Mouse (Mus musculus) neural tube, embryonic 13.5 days (tissue): ENCODE results near the gene Olfr490. TPM values are rescaled to one million over a fixed set of nuclear protein-coding genes. Genes with fewer than 3 reads are reported as not detected.

Experiments used
- ATAC-seq: fragments of 200-750 bp; cut with Nextera tagmentation; 2 replicates; pipeline ENCODE4 v1.8.0; 2017; ENCODE audit warnings: low read depth, mild to moderate bottlenecking, moderate TSS enrichment, moderate library complexity
- H3K27ac ChIP-seq: fragments of 300-500 bp; sonication (generic); replicated peaks from 2 replicates; pipeline ENCODE4 v1.5.1; 2015; ENCODE audit warnings: moderate library complexity, mild to moderate bottlenecking, inconsistent platforms
- H3K27me3 ChIP-seq: fragments of 300-500 bp; sonication (generic); 2 replicates; pipeline ENCODE4 v1.6.1; 2015; ENCODE audit warnings: mild to moderate bottlenecking, inconsistent platforms
- H3K36me3 ChIP-seq: fragments of 300-500 bp; sonication (generic); 2 replicates; pipeline ENCODE4 v1.6.1; 2015; ENCODE audit warnings: mild to moderate bottlenecking, inconsistent platforms
- H3K4me1 ChIP-seq: fragments of 300-500 bp; sonication (generic); replicated peaks from 2 replicates; pipeline ENCODE4 v1.6.1; 2015; ENCODE audit warnings: inconsistent platforms
- H3K4me2 ChIP-seq: fragments of 300-500 bp; sonication (generic); 2 replicates; pipeline ENCODE4 v1.6.1; 2015; ENCODE audit warnings: inconsistent platforms, mild to moderate bottlenecking, moderate library complexity
- H3K4me3 ChIP-seq: fragments of 300-500 bp; sonication (generic); 2 replicates; pipeline ENCODE4 v1.5.1; 2015; ENCODE audit warnings: mild to moderate bottlenecking, inconsistent platforms
- H3K9ac ChIP-seq: fragments of 300-500 bp; sonication (generic); 2 replicates; pipeline ENCODE4 v1.6.1; 2015; ENCODE audit warnings: moderate library complexity, mild to moderate bottlenecking, inconsistent platforms
- H3K9me3 ChIP-seq: fragments of 300-500 bp; sonication (generic); 2 replicates; pipeline ENCODE4 v1.6.1; 2016; ENCODE audit warnings: inconsistent platforms
- WGBS: fragments of 180-500 bp; shearing (Covaris S2); methylation state at CpG from one replicate; pipeline ENCODE4 v1.1.7; 2015; 5-methylcytosine and 5-hydroxymethylcytosine counted together
- polyA plus RNA-seq: library from polyadenylated mRNA; unstranded; fragments of >200 nt; fragmentation: Nextera tagmentation; extraction: Ambion mirVana; gene quantifications from 2 replicates; pipeline ENCODE4 v1.2.1, GENCODE M21; 2015

The Olfr490 gene
- polyA plus RNA-seq = not detected in 2 replicates

DNA sequence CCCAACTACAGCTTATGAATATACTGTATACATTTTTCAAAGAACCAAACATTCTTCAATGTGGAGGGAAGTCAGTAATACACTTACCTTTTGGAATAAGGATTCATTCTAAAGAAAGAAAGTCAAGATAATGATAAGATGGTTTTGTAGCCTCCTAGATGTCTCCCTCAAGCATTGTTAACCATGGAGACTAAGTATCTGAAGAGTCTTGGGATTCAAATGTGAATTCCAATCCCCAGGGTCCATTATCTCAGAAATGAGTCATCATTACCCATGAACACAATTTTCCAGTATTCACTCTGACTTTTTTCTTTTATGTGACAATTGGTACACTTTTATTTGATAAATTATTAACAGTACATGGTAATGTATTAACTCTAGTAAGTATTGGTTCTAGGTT, at the start of gene Olfr490:
Gene Olfr490, minus strand, starts transcription at position 101 of the 400 bp plus-strand sequence.
- Histone ChIP-seq H3K4me2 (no peak within 1 kb of the TSS), H3K27me3 (no peaks in the 10 kb centered on the region), H3K27ac (no peak within 1 kb of the TSS), H3K36me3 (no peaks in the 10 kb centered on the region), H3K9me3 (no peaks in the 10 kb centered on the region), H3K4me3 (no peak within 1 kb of the TSS), H3K9ac (no peak within 1 kb of the TSS), H3K4me1 (no peaks in the 10 kb centered on the region)
- ATAC-seq = no peak

GRCm38 (mm10) chr7:108323574-108323973, 34.8 kb upstream of the Olfr490 start, which contains the start of gene Olfr492:
TSS of gene Olfr492 (minus strand) at chr7:108323674.
- no peaks in the 10 kb centered on the region for H3K36me3 ChIP-seq
- H3K4me3 ChIP-seq = no peak within 1 kb of the TSS
- no peak within 1 kb of the TSS for H3K27ac ChIP-seq
- H3K9ac ChIP-seq = no peak within 1 kb of the TSS
- H3K4me2 ChIP-seq = no peak within 1 kb of the TSS
- WGBS = 90% methylated on average over 2 of the region's 2 CpGs
- H3K27me3 ChIP-seq = no peaks in the 10 kb centered on the region
- no peaks in the 10 kb centered on the region for H3K4me1 ChIP-seq
- no peaks in the 10 kb centered on the region for H3K9me3 ChIP-seq
- no peak for ATAC-seq

GRCm38 (mm10) chr7:108313151-108313550, 24.4 kb upstream of the Olfr490 start, which contains the start of gene Olfr491:
TSS of gene Olfr491 (plus strand) at chr7:108313451.
- ATAC-seq = no peak
- Histone ChIP-seq H3K9me3 (no peaks in the 10 kb centered on the region), H3K9ac (no peak within 1 kb of the TSS), H3K27ac (no peak within 1 kb of the TSS), H3K4me3 (no peak within 1 kb of the TSS), H3K27me3 (no peaks in the 10 kb centered on the region), H3K4me1 (no peaks in the 10 kb centered on the region), H3K36me3 (no peaks in the 10 kb centered on the region), H3K4me2 (no peak within 1 kb of the TSS)
- WGBS = 73% methylated on average over 1 of the region's 1 CpGs

- H3K36me3 ChIP-seq = no peaks in the 10 kb centered on the region
- H3K27ac ChIP-seq = no peak within 1 kb of the TSS
- H3K4me1 ChIP-seq = no peaks in the 10 kb centered on the region
- H3K9me3 ChIP-seq = no peaks in the 10 kb centered on the region
- no peak within 1 kb of the TSS for H3K4me3 ChIP-seq
- no peak for ATAC-seq
- H3K27me3 ChIP-seq = no peaks in the 10 kb centered on the region
- H3K9ac ChIP-seq = no peak within 1 kb of the TSS
- H3K4me2 ChIP-seq = no peak within 1 kb of the TSS
Measured at GRCm38 (mm10) chr7:108258247-108258646, 30.5 kb downstream of the Olfr490 start, which contains the start of gene Olfr488. TSS of gene Olfr488 (minus strand) at chr7:108258347.

Other genes with a start within 250 kb of the Olfr490 start
- gene Olfr479, start 238.2 kb downstream of the Olfr490 start, polyA plus RNA-seq = not detected in 2 replicates
- gene Olfr480, start 221.6 kb downstream of the Olfr490 start, polyA plus RNA-seq = not detected in 2 replicates
- gene Olfr481, start 209.1 kb downstream of the Olfr490 start, polyA plus RNA-seq = not detected in 2 replicates
- gene Olfr482, start 191.3 kb downstream of the Olfr490 start, polyA plus RNA-seq = not detected in 2 replicates
- not detected in 2 replicates for gene Olfr483, start 188.1 kb downstream of the Olfr490 start, polyA plus RNA-seq
- gene Olfr484, start 161.5 kb downstream of the Olfr490 start, polyA plus RNA-seq = not detected in 2 replicates
- gene Olfr485, start 129.1 kb downstream of the Olfr490 start, polyA plus RNA-seq = not detected in 2 replicates
- gene Olfr486, start 116.2 kb downstream of the Olfr490 start, polyA plus RNA-seq = not detected in 2 replicates
- not detected in 2 replicates for gene Olfr487, start 74.3 kb downstream of the Olfr490 start, polyA plus RNA-seq
- gene Olfr488, start 30.6 kb downstream of the Olfr490 start, polyA plus RNA-seq = not detected in 2 replicates
- not detected in 2 replicates for gene Olfr491, start 24.5 kb upstream of the Olfr490 start, polyA plus RNA-seq
- gene Olfr492, start 34.7 kb upstream of the Olfr490 start, polyA plus RNA-seq = not detected in 2 replicates
- gene Olfr493, start 58.0 kb upstream of the Olfr490 start, polyA plus RNA-seq = not detected in 2 replicates
- gene Olfr494, start 76.4 kb upstream of the Olfr490 start, polyA plus RNA-seq = not detected in 2 replicates
- gene Olfr495, start 104.2 kb upstream of the Olfr490 start, polyA plus RNA-seq = not detected in 2 replicates
- gene Olfr497, start 131.5 kb upstream of the Olfr490 start, polyA plus RNA-seq = not detected in 2 replicates
- not detected in 2 replicates for gene Olfr498, start 176.4 kb upstream of the Olfr490 start, polyA plus RNA-seq
- gene Olfr502, start 236.1 kb upstream of the Olfr490 start, polyA plus RNA-seq = not detected in 2 replicates